7 mouse cellular contexts compared by ENCODE assay signal in the genomic region with DNA sequence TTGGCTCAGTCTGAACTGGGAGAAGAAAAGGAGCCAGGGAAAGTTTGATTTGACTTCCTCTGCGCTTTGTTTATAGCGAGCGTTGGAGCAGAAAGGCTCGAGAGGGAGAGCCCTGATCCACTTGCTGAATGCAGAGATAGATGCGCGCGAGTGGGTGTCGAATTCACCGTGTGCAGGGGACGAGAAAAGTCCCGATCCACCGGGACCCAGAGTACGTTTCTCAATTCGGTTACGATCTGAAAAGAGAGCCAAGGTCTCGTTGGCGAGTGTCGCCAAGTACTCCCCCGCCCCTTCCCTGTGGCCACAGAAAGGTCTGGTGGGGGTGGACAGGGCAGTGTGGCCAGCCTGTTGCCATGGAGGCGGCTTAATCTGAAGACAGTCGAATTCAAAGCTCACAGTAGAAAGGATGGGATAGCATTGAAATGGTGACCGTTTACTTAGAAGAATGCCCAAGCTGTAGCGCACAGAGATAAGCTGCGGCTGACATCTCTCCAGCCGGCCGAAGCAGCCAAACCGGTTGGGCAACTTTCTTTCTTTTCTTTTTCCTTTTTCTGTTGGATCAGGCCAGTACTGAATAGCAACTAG.
DNase-seq lines count a peak whose midpoint lies in the region; ATAC-seq lines count a peak whose summit lies in the region.

No protein-coding gene starts in this region.

- H3K9ac ChIP-seq in embryonic facial prominence, embryonic 13.5 days = peak overlapping the region; percentile 71
- H3K9ac ChIP-seq in heart, embryonic 11.5 days (ENCODE audit: low read depth, low read length) = peak overlapping the region; percentile 48
- H3K9ac ChIP-seq in limb, embryonic 13.5 days = peak overlapping the region; percentile 59
- peak overlapping the region; percentile 56 for H3K9ac ChIP-seq in midbrain, embryonic 13.5 days (replicated peaks)
- peak overlapping the region; percentile 68 for H3K9ac ChIP-seq in stomach, embryonic 16.5 days (ENCODE audit: low read length)

- DNase-seq in adrenal gland, postnatal 4 days (ENCODE audit: low spot score in 2 of 2) = peak; percentile 15 to 36
- DNase-seq in kidney, adult 9 months = peak; percentile 53

- no peaks in the 10 kb centered on the region for H3K27me3 ChIP-seq in embryonic facial prominence, embryonic 13.5 days
- H3K27me3 ChIP-seq in heart, embryonic 11.5 days (ENCODE audit: control insufficient read depth, insufficient read depth, low read length) = no peaks in the 10 kb centered on the region
- H3K27me3 ChIP-seq in limb, embryonic 13.5 days = peaks cover 8% of the 10 kb centered on the region
- peaks cover 7% of the 10 kb centered on the region; the same call in 1 of the 2 replicates for H3K27me3 ChIP-seq in midbrain, embryonic 13.5 days
- no peaks in the 10 kb centered on the region for H3K27me3 ChIP-seq in stomach, embryonic 16.5 days (ENCODE audit: control insufficient read depth, insufficient read depth, low read length)

- H3K4me1 ChIP-seq in embryonic facial prominence, embryonic 13.5 days = peaks cover 49% of the 10 kb centered on the region
- peaks cover 10% of the 10 kb centered on the region for H3K4me1 ChIP-seq in heart, embryonic 11.5 days (ENCODE audit: control insufficient read depth, insufficient read depth, low read length)
- H3K4me1 ChIP-seq in limb, embryonic 13.5 days = peaks cover 36% of the 10 kb centered on the region
- peaks cover 29% of the 10 kb centered on the region for H3K4me1 ChIP-seq in midbrain, embryonic 13.5 days (replicated peaks)
- peaks cover 40% of the 10 kb centered on the region for H3K4me1 ChIP-seq in stomach, embryonic 16.5 days (ENCODE audit: control insufficient read depth, insufficient read depth, low read length)

- H3K4me3 ChIP-seq in embryonic facial prominence, embryonic 13.5 days = peak overlapping the region; percentile 42
- H3K4me3 ChIP-seq in heart, embryonic 11.5 days (ENCODE audit: low read depth, low read length) = peak overlapping the region; percentile 43
- H3K4me3 ChIP-seq in limb, embryonic 13.5 days = peak overlapping the region; percentile 47
- peak overlapping the region; percentile 37 for H3K4me3 ChIP-seq in midbrain, embryonic 13.5 days (replicated peaks)
- H3K4me3 ChIP-seq in stomach, embryonic 16.5 days (replicated peaks; ENCODE audit: low read length) = peak overlapping the region; percentile 48

- H3K9me3 ChIP-seq in embryonic facial prominence, embryonic 13.5 days = no peaks in the 10 kb centered on the region
- H3K9me3 ChIP-seq in heart, embryonic 11.5 days (replicated peaks; ENCODE audit: control insufficient read depth, low read length) = no peaks in the 10 kb centered on the region
- no peaks in the 10 kb centered on the region for H3K9me3 ChIP-seq in limb, embryonic 13.5 days
- H3K9me3 ChIP-seq in midbrain, embryonic 13.5 days = no peaks in the 10 kb centered on the region
- no peaks in the 10 kb centered on the region for H3K9me3 ChIP-seq in stomach, embryonic 16.5 days (replicated peaks; ENCODE audit: control insufficient read depth, low read length)

- H3K27ac ChIP-seq in embryonic facial prominence, embryonic 13.5 days = peak overlapping the region; percentile 79
- H3K27ac ChIP-seq in heart, embryonic 11.5 days (ENCODE audit: low read depth, low read length) = no peak overlapping the region
- no peak overlapping the region for H3K27ac ChIP-seq in limb, embryonic 13.5 days
- H3K27ac ChIP-seq in midbrain, embryonic 13.5 days = peak overlapping the region; percentile 76
- peak overlapping the region; percentile 84 for H3K27ac ChIP-seq in stomach, embryonic 16.5 days (ENCODE audit: low read length)

- peak overlapping the region; percentile 79 for H3K4me2 ChIP-seq in embryonic facial prominence, embryonic 13.5 days
- H3K4me2 ChIP-seq in heart, embryonic 11.5 days = peak overlapping the region; percentile 74
- peak overlapping the region; percentile 89 for H3K4me2 ChIP-seq in limb, embryonic 13.5 days (replicated peaks)
- peak overlapping the region; percentile 75 for H3K4me2 ChIP-seq in midbrain, embryonic 13.5 days (replicated peaks)
- H3K4me2 ChIP-seq in stomach, embryonic 16.5 days (ENCODE audit: low read depth, low read length) = peak overlapping the region; percentile 95

- H3K36me3 ChIP-seq in embryonic facial prominence, embryonic 13.5 days = no peaks in the 10 kb centered on the region
- H3K36me3 ChIP-seq in heart, embryonic 11.5 days (ENCODE audit: control insufficient read depth, insufficient read depth, low read length) = no peaks in the 10 kb centered on the region
- no peaks in the 10 kb centered on the region for H3K36me3 ChIP-seq in limb, embryonic 13.5 days
- H3K36me3 ChIP-seq in midbrain, embryonic 13.5 days = no peaks in the 10 kb centered on the region
- H3K36me3 ChIP-seq in stomach, embryonic 16.5 days (ENCODE audit: control insufficient read depth, insufficient read depth, low read length) = no peaks in the 10 kb centered on the region

- ATAC-seq in embryonic facial prominence, embryonic 13.5 days (ENCODE audit: insufficient number of reproducible peaks, insufficient read depth, low FRiP score, low TSS enrichment, low read depth) = no peak
- ATAC-seq in heart, embryonic 11.5 days (replicated peaks; ENCODE audit: insufficient number of reproducible peaks, low FRiP score, low TSS enrichment) = no peak
- ATAC-seq in limb, embryonic 13.5 days (ENCODE audit: low FRiP score, low read depth) = no peak
- peak; percentile 79 for ATAC-seq in midbrain, embryonic 13.5 days
- ATAC-seq in stomach, embryonic 16.5 days (ENCODE audit: insufficient read depth, low FRiP score) = peak; percentile 56; the same call in 1 of the 2 replicates

- WGBS in embryonic facial prominence, embryonic 13.5 days = under 1% methylated on average over 27 of the region's 27 CpGs
- under 1% methylated on average over 27 of the region's 27 CpGs for WGBS in heart, embryonic 11.5 days (ENCODE audit: insufficient replicate concordance)
- WGBS in limb, embryonic 13.5 days = under 1% methylated on average over 27 of the region's 27 CpGs
- under 1% methylated on average over 27 of the region's 27 CpGs for WGBS in midbrain, embryonic 13.5 days
- under 1% methylated on average over 27 of the region's 27 CpGs for WGBS in stomach, embryonic 16.5 days

Comparison
In these comparisons a context has a peak if more than half of its experiments do, and no peak if none do; other contexts are left out.
1. ATAC-seq: peak in midbrain, embryonic 13.5 days (single experiment) and stomach, embryonic 16.5 days (single experiment); none in embryonic facial prominence, embryonic 13.5 days (single experiment), heart, embryonic 11.5 days (single experiment) and limb, embryonic 13.5 days (single experiment).
2. H3K27ac ChIP-seq: peak in embryonic facial prominence, embryonic 13.5 days (single experiment), midbrain, embryonic 13.5 days (single experiment) and stomach, embryonic 16.5 days (single experiment); none in heart, embryonic 11.5 days (single experiment) and limb, embryonic 13.5 days (single experiment).
3. Peak in every context shown above with its lines, with median percentiles within 50 percentile points of each other: H3K4me2 ChIP-seq, H3K4me3 ChIP-seq and H3K9ac ChIP-seq.